Comparison of ENCODE assay signal across 7 mouse cellular contexts in genomic region chr9:123367636-123368035, GRCm38 (mm10). TPM values are rescaled to one million over a fixed set of nuclear protein-coding genes. Genes with fewer than 3 reads are reported as not detected.
DNase-seq lines count a peak whose midpoint lies in the region; ATAC-seq lines count a peak whose summit lies in the region.

No protein-coding gene starts in this region.

- ATAC-seq in megakaryocyte, adult 5-6 weeks (ENCODE audit: poor library complexity, severe bottlenecking), result no peak
- ATAC-seq in forebrain, embryonic 11.5 days (replicated peaks; ENCODE audit: low FRiP score), result no peak
- ATAC-seq in liver, embryonic 13.5 days (ENCODE audit: low read depth), result no peak

- H3K4me1 ChIP-seq in megakaryocyte, embryonic 14.5 days, result peaks cover 75% of the 10 kb centered on the region
- H3K4me1 ChIP-seq in forebrain, embryonic 11.5 days (replicated peaks; ENCODE audit: control insufficient read depth, insufficient read depth, low read length), result no peaks in the 10 kb centered on the region
- peaks cover 23% of the 10 kb centered on the region for H3K4me1 ChIP-seq in liver, embryonic 13.5 days (replicated peaks)

- peak overlapping the region; percentile 56 for H3K4me2 ChIP-seq in forebrain, embryonic 11.5 days (ENCODE audit: low read depth, low read length, severe bottlenecking)
- H3K4me2 ChIP-seq in liver, embryonic 13.5 days, result peak overlapping the region; percentile 86

- no peak for DNase-seq in forebrain, embryonic 11.5 days (ENCODE audit: low spot score)
- DNase-seq in liver, embryonic 13.5 days, result no peak
- no peak for DNase-seq in adrenal gland, adult 8-10 months
- no peak for DNase-seq in adrenal gland, adult 18-20 months (ENCODE audit: low spot score in 2 of 2)
- DNase-seq in urinary bladder, postnatal 14 days (ENCODE audit: low spot score), result no peak

- H3K4me3 ChIP-seq in megakaryocyte, embryonic 14.5 days (replicated peaks), result peak overlapping the region; percentile 94
- peak overlapping the region; percentile 78 for H3K4me3 ChIP-seq in forebrain, embryonic 11.5 days (ENCODE audit: low read depth, low read length)
- H3K4me3 ChIP-seq in liver, embryonic 13.5 days (replicated peaks), result peak overlapping the region; percentile 82

- H3K36me3 ChIP-seq in megakaryocyte, embryonic 14.5 days (replicated peaks; ENCODE audit: low read length), result peaks cover 25% of the 10 kb centered on the region
- H3K36me3 ChIP-seq in forebrain, embryonic 11.5 days (ENCODE audit: control insufficient read depth, insufficient read depth, low read length), result no peaks in the 10 kb centered on the region
- H3K36me3 ChIP-seq in liver, embryonic 13.5 days, result peaks cover 11% of the 10 kb centered on the region

- H3K27ac ChIP-seq in forebrain, embryonic 11.5 days (ENCODE audit: low read depth, low read length), result no peak overlapping the region
- peak overlapping the region; percentile 86; the same call in 1 of the 2 replicates for H3K27ac ChIP-seq in liver, embryonic 13.5 days

- peak overlapping the region; percentile 79 for H3K9ac ChIP-seq in forebrain, embryonic 11.5 days (ENCODE audit: low read length)
- peak overlapping the region; percentile 84 for H3K9ac ChIP-seq in liver, embryonic 13.5 days

- no peaks in the 10 kb centered on the region for H3K27me3 ChIP-seq in megakaryocyte, embryonic 14.5 days (replicated peaks)
- H3K27me3 ChIP-seq in forebrain, embryonic 11.5 days (ENCODE audit: control insufficient read depth, insufficient read depth, low read length), result no peaks in the 10 kb centered on the region
- no peaks in the 10 kb centered on the region for H3K27me3 ChIP-seq in liver, embryonic 13.5 days

- no peaks in the 10 kb centered on the region for H3K9me3 ChIP-seq in megakaryocyte, embryonic 14.5 days
- no peaks in the 10 kb centered on the region for H3K9me3 ChIP-seq in forebrain, embryonic 11.5 days (ENCODE audit: control insufficient read depth, low read length)
- no peaks in the 10 kb centered on the region for H3K9me3 ChIP-seq in liver, embryonic 13.5 days (replicated peaks)

RNA-seq across cellular contexts. Expression of gene Lars2, which starts 0.9 kb away (rescaled TPM):
- 5.2 and 25.0 TPM in 2 replicates for polyA plus RNA-seq in megakaryocyte, embryonic 14.5 days (2012; ENCODE audit: insufficient read depth, low replicate concordance)
- 2,599 and 2,847 TPM in 2 replicates for total RNA-seq in megakaryocyte, adult 5-6 weeks (2015)
- total RNA-seq in megakaryocyte, adult 5-6 weeks (2017), result 12.8 and 16.2 TPM in 2 replicates
- polyA plus RNA-seq in forebrain, embryonic 11.5 days (2014; fragmentation: Nextera tagmentation; extraction: Ambion mirVana), result 742 and 836 TPM in 2 replicates
- 607 and 768 TPM in 2 replicates for polyA plus RNA-seq in liver, embryonic 13.5 days (2015; fragmentation: Nextera tagmentation; extraction: Ambion mirVana)
- total RNA-seq in adrenal gland, adult 8-10 months (2022), result 100 to 1,000 TPM in 1 of 4 experiments, 10 to 100 TPM in 3; 47.8 to 177 (median 66.6) TPM
- 10 to 100 TPM; 55.5 to 62.2 TPM for total RNA-seq in adrenal gland, adult 18-20 months (2021)
